Mouse (Mus musculus) T-cell, adult 66 days (primary cell): ENCODE measurements around the gene Olfr516. TPM values are rescaled to one million over a fixed set of nuclear protein-coding genes. Genes with fewer than 3 reads are reported as not detected.

ENCODE experiments used
- total RNA-seq, 2 experiments: library from RNA; stranded (reverse); gene quantifications; 3 replicates in 1 of 2; 4 replicates in 1 of 2; pipeline ENCODE4 v1.2.4; 2023

The Olfr516 gene
- not detected for total RNA-seq

GRCm38 (mm10) chr7:108850429-108850828 lies at the start of gene Olfr516:
TSS of gene Olfr516 (minus strand) at chr7:108850529.

GRCm38 (mm10) chr7:108894320-108894719 lies 44.0 kb upstream of the Olfr516 start, which contains the start of gene Olfr519:
TSS of gene Olfr519 (minus strand) at chr7:108894420.

GRCm38 (mm10) chr7:108884906-108885305 lies 34.6 kb upstream of the Olfr516 start, which contains the start of gene Olfr518:
TSS of gene Olfr518 (minus strand) at chr7:108885006.

GRCm38 (mm10) chr7:108872279-108872678 lies 21.9 kb upstream of the Olfr516 start, which contains the start of gene Olfr517:
TSS of gene Olfr517 (minus strand) at chr7:108872379.

GRCm38 (mm10) chr7:108825897-108826296 lies 24.4 kb downstream of the Olfr516 start, which contains the start of gene Olfr514:
TSS of gene Olfr514 (minus strand) at chr7:108825997.

Other genes starting within 250 kb of the Olfr516 start
- not detected for gene Olfr506, start 239.7 kb downstream of the Olfr516 start, total RNA-seq
- not detected for gene Olfr507, start 228.7 kb downstream of the Olfr516 start, total RNA-seq
- not detected for gene Olfr508, start 220.5 kb downstream of the Olfr516 start, total RNA-seq
- gene Olfr509, start 198.6 kb downstream of the Olfr516 start, total RNA-seq, result not detected
- not detected for gene Olfr510, start 184.1 kb downstream of the Olfr516 start, total RNA-seq
- gene Olfr512, start 137.2 kb downstream of the Olfr516 start, total RNA-seq, result not detected
- not detected for gene Olfr513, start 99.6 kb downstream of the Olfr516 start, total RNA-seq
- not detected for gene Olfr514, start 24.5 kb downstream of the Olfr516 start, total RNA-seq
- gene Olfr517, start 21.9 kb upstream of the Olfr516 start, total RNA-seq, result not detected
- gene Olfr518, start 34.5 kb upstream of the Olfr516 start, total RNA-seq, result not detected
- not detected for gene Olfr519, start 43.9 kb upstream of the Olfr516 start, total RNA-seq
- gene Nlrp10, start 79.6 kb upstream of the Olfr516 start, total RNA-seq, result under 1 TPM; 0.24 to 0.47 TPM
- gene Eif3f, start 83.9 kb upstream of the Olfr516 start, total RNA-seq, result 100 to 1,000 TPM; 272 to 302 TPM
- gene Tub, start 99.8 kb upstream of the Olfr516 start, total RNA-seq, result 1 to 10 TPM in 1 of 2 experiments, under 1 TPM in 1; 0.84 to 1.9 TPM
- under 1 TPM in 1 of 2 experiments, not detected in 1; 0.29 TPM for gene Ric3, start 232.8 kb upstream of the Olfr516 start, total RNA-seq